Mouse (Mus musculus) spleen, adult 2 months (tissue): ENCODE results near the gene Nprl3. TPM values are rescaled to one million over a fixed set of nuclear protein-coding genes. Genes with fewer than 3 reads are reported as not detected.

Experiments used
- DNase-seq, 2 experiments: peaks; one replicate each; pipeline versions ENCODE4 v3.0.0 to v3.0.0-alpha.2; 2012 to 2021; ENCODE audit warnings: low spot score in 2 of 2, low read depth in 1 of 2
- H3K27ac ChIP-seq: fragments of 200-500 bp; 2 replicates; pipeline ENCODE4 v1.5.1; 2012; ENCODE audit warnings: low read length, inconsistent platforms; ENCODE audit not compliant: insufficient read depth
- H3K27me3 ChIP-seq: fragments of 200-500 bp; 2 replicates; pipeline ENCODE4 v1.6.1; 2012; ENCODE audit warnings: mild to moderate bottlenecking, moderate library complexity, low read length, inconsistent platforms; ENCODE audit not compliant: control insufficient read depth, insufficient read depth
- H3K36me3 ChIP-seq: fragments of 200-500 bp; 2 replicates; pipeline ENCODE4 v1.6.1; 2012; ENCODE audit warnings: mild to moderate bottlenecking, low read length, inconsistent platforms; ENCODE audit not compliant: control insufficient read depth, insufficient read depth
- H3K4me1 ChIP-seq: fragments of 200-500 bp; 2 replicates; pipeline ENCODE4 v1.6.1; 2011; ENCODE audit warnings: inconsistent platforms; ENCODE audit not compliant: control insufficient read depth, insufficient read depth, insufficient read length
- H3K4me3 ChIP-seq: fragments of 200-500 bp; 2 replicates; pipeline ENCODE4 v1.5.1; 2011; ENCODE audit warnings: mild to moderate bottlenecking, inconsistent platforms; ENCODE audit not compliant: insufficient read depth, insufficient read length; ENCODE audit errors: extremely low read depth
- CTCF ChIP-seq: fragments of 200-500 bp; IDR thresholded peaks from 2 replicates; pipeline ENCODE4 v1.5.1; 2011; ENCODE audit warnings: mild to moderate bottlenecking, inconsistent platforms; ENCODE audit not compliant: insufficient read depth, insufficient read length, insufficient replicate concordance; ENCODE audit errors: extremely low read depth
- POLR2A ChIP-seq: fragments of 200-500 bp; IDR thresholded peaks from 2 replicates; pipeline ENCODE4 v1.6.1; 2011; ENCODE audit warnings: low read depth, low read length, inconsistent platforms
- WGBS: fragments of 180-500 bp; shearing (Covaris S2); methylation state at CpG from one replicate; pipeline ENCODE4 v1.1.7; 2018; 5-methylcytosine and 5-hydroxymethylcytosine counted together
- polyA plus RNA-seq: library from polyadenylated mRNA; depleted of rRNA; stranded (reverse); fragments of >200 nt; gene quantifications from 2 replicates; pipeline ENCODE4 v1.2.3, GENCODE M21; 2012

The Nprl3 gene
- polyA plus RNA-seq, 1 experiment = 76.9 TPM

- no peaks in the 10 kb centered on the region; the same call in 1 of the 2 replicates for H3K4me1 ChIP-seq
- DNase-seq = no peak
- H3K36me3 ChIP-seq = peaks cover 20% of the 10 kb centered on the region
- WGBS = 77% methylated on average over 7 of the region's 7 CpGs
- no peak for TF ChIP-seq CTCF
- TF ChIP-seq POLR2A = no peak
- H3K4me3 ChIP-seq = no peak overlapping the region
- H3K27me3 ChIP-seq = no peaks in the 10 kb centered on the region
- peak overlapping the region; percentile 2; the same call in 1 of the 2 replicates for H3K27ac ChIP-seq
Measured at GRCm38 (mm10) chr11:32243205-32243955, 24.1 kb downstream of the Nprl3 start.

GRCm38 (mm10) chr11:32242209-32242608 lies 25.3 kb downstream of the Nprl3 start:
- DNase-seq = no peak
- 95% methylated on average over 3 of the region's 3 CpGs for WGBS
- TF ChIP-seq CTCF (no peak), POLR2A (no peak)
- Histone ChIP-seq H3K27ac (no peak overlapping the region), H3K36me3 (peaks cover 14% of the 10 kb centered on the region), H3K4me3 (no peak overlapping the region), H3K4me1 (peaks cover 8% of the 10 kb centered on the region; the same call in 1 of the 2 replicates), H3K27me3 (no peaks in the 10 kb centered on the region)

- H3K36me3 ChIP-seq = peaks cover 11% of the 10 kb centered on the region
- TF ChIP-seq CTCF (no peak), POLR2A (no peak)
- no peak overlapping the region for H3K27ac ChIP-seq
Measured at GRCm38 (mm10) chr11:32241391-32241790, 26.1 kb downstream of the Nprl3 start.

GRCm38 (mm10) chr11:32238093-32238860 lies 29.2 kb downstream of the Nprl3 start:
- Histone ChIP-seq H3K4me1 (peaks cover 10% of the 10 kb centered on the region; the same call in 1 of the 2 replicates), H3K4me3 (no peak overlapping the region), H3K36me3 (peaks cover 14% of the 10 kb centered on the region), H3K27ac (peak overlapping the region; percentile 56; the same call in 1 of the 2 replicates), H3K27me3 (no peaks in the 10 kb centered on the region)
- peak; percentile 95; the same call in 1 of the 2 replicates for TF ChIP-seq CTCF
- no peak for TF ChIP-seq POLR2A
- WGBS = 44% methylated on average over 5 of the region's 5 CpGs
- DNase-seq = peak; percentile 41 to 68

More at GRCm38 (mm10) chr11:32241391-32241790, 26.1 kb downstream of the Nprl3 start:
- DNase-seq = no peak
- peaks cover 10% of the 10 kb centered on the region; the same call in 1 of the 2 replicates for H3K4me1 ChIP-seq
- H3K4me3 ChIP-seq = no peak overlapping the region
- H3K27me3 ChIP-seq = no peaks in the 10 kb centered on the region

GRCm38 (mm10) chr11:32237411-32237795 lies 30.1 kb downstream of the Nprl3 start:
- peaks cover 20% of the 10 kb centered on the region for H3K36me3 ChIP-seq
- no peak overlapping the region for H3K4me3 ChIP-seq
- H3K27ac ChIP-seq = peak overlapping the region; percentile 56; the same call in 1 of the 2 replicates
- DNase-seq = no peak
- 90% methylated on average over 3 of the region's 3 CpGs for WGBS
- no peaks in the 10 kb centered on the region for H3K27me3 ChIP-seq
- TF ChIP-seq POLR2A (no peak), CTCF (no peak)
- peaks cover 10% of the 10 kb centered on the region; the same call in 1 of the 2 replicates for H3K4me1 ChIP-seq

- peak; percentile 30; the same call in 1 of the 2 replicates for TF ChIP-seq CTCF
- TF ChIP-seq POLR2A = no peak
- H3K36me3 ChIP-seq = peaks cover 20% of the 10 kb centered on the region
- WGBS = 83% methylated on average over 9 of the region's 9 CpGs
Measured at GRCm38 (mm10) chr11:32236712-32237410, 30.6 kb downstream of the Nprl3 start.

More at GRCm38 (mm10) chr11:32236712-32237410, 30.6 kb downstream of the Nprl3 start:
- Histone ChIP-seq H3K4me1 (peaks cover 10% of the 10 kb centered on the region; the same call in 1 of the 2 replicates), H3K27ac (no peak overlapping the region), H3K27me3 (no peaks in the 10 kb centered on the region), H3K4me3 (no peak overlapping the region)
- no peak for DNase-seq
